Mouse (Mus musculus) hindbrain, postnatal 0 days (tissue): ENCODE results near the gene Tlk2. TPM values are rescaled to one million over a fixed set of nuclear protein-coding genes. Genes with fewer than 3 reads are reported as not detected.
A peak's percentile ranks its signal among the peaks of the same experiment; 100 is the strongest.

Experiments used
- ATAC-seq: fragments of 200-750 bp; cut with Nextera tagmentation; 2 replicates; pipeline ENCODE4 v1.8.0; 2017; ENCODE audit warnings: mild to moderate bottlenecking, moderate TSS enrichment, moderate library complexity
- DNase-seq: peaks from one replicate; pipeline ENCODE4 v3.0.0-alpha.2; 2015; ENCODE audit warnings: low spot score
- H3K27ac ChIP-seq: fragments of 300-500 bp; sonication (generic); 2 replicates; pipeline ENCODE4 v1.5.1; 2014; ENCODE audit warnings: mild to moderate bottlenecking
- H3K27me3 ChIP-seq: fragments of 300-500 bp; sonication (generic); 2 replicates; pipeline ENCODE4 v1.6.1; 2014; ENCODE audit warnings: low read length, mixed read lengths; ENCODE audit not compliant: insufficient read depth
- H3K36me3 ChIP-seq: fragments of 300-500 bp; sonication (generic); 2 replicates; pipeline ENCODE4 v1.6.1; 2014; ENCODE audit warnings: low read length, mixed read lengths; ENCODE audit not compliant: insufficient read depth
- H3K4me1 ChIP-seq: fragments of 300-500 bp; sonication (generic); 2 replicates; pipeline ENCODE4 v1.6.1; 2014; ENCODE audit warnings: antibody characterized with exemption, low read length, mixed read lengths; ENCODE audit not compliant: insufficient read depth
- H3K4me2 ChIP-seq: fragments of 300-500 bp; sonication (generic); 2 replicates; pipeline ENCODE4 v1.6.1; 2014; ENCODE audit warnings: low read depth, mild to moderate bottlenecking, low read length, moderate library complexity, mixed read lengths
- H3K4me3 ChIP-seq: fragments of 300-500 bp; sonication (generic); 2 replicates; pipeline ENCODE4 v1.5.1; 2014; ENCODE audit warnings: low read length
- H3K9ac ChIP-seq: fragments of 300-500 bp; sonication (generic); replicated peaks from 2 replicates; pipeline ENCODE4 v1.6.1; 2014; ENCODE audit warnings: mild to moderate bottlenecking, low read length, moderate library complexity, mixed read lengths
- H3K9me3 ChIP-seq: fragments of 300-500 bp; sonication (generic); 2 replicates; pipeline ENCODE4 v1.6.1; 2016; ENCODE audit warnings: low read length, mixed read lengths
- CTCF ChIP-seq: IDR thresholded peaks from 2 replicates; pipeline ENCODE4 v1.5.1; 2016; ENCODE audit warnings: antibody characterized with exemption, control low read depth, low read depth
- WGBS: fragments of 180-500 bp; shearing (Covaris S2); extraction: QIAGEN DNeasy Blood & Tissue Kit; methylation state at CpG from one replicate; pipeline ENCODE4 v1.1.7; 2014; 5-methylcytosine and 5-hydroxymethylcytosine counted together
- polyA plus RNA-seq: library from polyadenylated mRNA; unstranded; fragments of >200 nt; fragmentation: Nextera tagmentation; extraction: Ambion mirVana; gene quantifications from 2 replicates; pipeline ENCODE4 v1.2.1, GENCODE M21; 2015
- total RNA-seq: library from RNA; depleted of rRNA; stranded (reverse); fragments of >200 nt; gene quantifications from 2 replicates; pipeline ENCODE4 v1.2.3, GENCODE M21; 2014

Tlk2 gene
- total and polyA plus RNA-seq, 2 experiments from 2014 or later: 15.1 to 50.4 TPM

DNA sequence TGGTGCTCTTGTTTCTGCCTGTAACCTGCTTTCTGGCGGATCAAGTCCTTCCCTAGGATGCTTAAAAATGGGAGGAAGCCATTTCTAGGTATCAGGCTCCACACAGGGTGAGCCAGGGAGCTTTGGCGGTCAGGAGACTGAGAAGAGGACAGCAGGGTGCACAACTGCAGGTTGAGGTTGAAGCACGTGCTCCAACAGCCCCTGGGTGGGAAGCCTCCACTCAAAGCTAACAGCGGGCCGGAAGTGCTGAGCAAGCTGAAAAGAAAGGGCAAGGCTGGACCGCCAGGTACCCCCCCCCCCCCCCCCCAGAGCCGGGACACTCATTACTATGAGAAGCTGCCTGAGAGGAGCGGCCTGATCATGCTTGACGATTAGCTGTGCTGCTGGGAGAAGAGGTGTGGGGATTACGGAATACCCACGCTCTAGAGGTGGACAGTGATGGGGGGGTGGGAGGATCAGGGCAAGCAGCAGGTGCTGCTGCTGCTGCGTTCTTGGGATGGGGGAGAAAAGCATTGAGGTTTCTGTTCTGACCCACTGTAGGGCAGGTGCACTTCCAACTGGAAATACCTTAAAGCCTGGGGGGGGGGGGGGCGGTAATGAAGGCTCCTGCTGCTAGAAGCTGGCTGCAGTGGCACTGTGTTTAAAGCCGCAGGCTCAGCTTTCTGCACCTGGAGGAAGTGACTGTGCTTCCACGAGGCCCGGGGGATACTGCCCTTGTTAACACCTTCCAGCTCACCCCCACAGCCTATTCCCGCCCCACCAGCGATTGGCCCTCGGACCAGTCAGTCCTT, 27.2 kb upstream of the Tlk2 start:
- 0 out of 2 replicates have a peak overlapping the region, but pooled peaks have one; percentile 5 for H3K9ac ChIP-seq
- H3K27me3 ChIP-seq: no peaks in the 10 kb centered on the region
- 26% methylated on average over 18 of the region's 19 CpGs for WGBS
- no peak overlapping the region for H3K4me3 ChIP-seq
- no peaks in the 10 kb centered on the region for H3K9me3 ChIP-seq
- H3K4me2 ChIP-seq: peak overlapping the region; percentile 27
- H3K27ac ChIP-seq: no peak overlapping the region
- peak; percentile 56; the same call in 1 of the 2 replicates for ATAC-seq
- TF ChIP-seq CTCF: no peak
- no peaks in the 10 kb centered on the region for H3K36me3 ChIP-seq
- DNase-seq: no peak
- H3K4me1 ChIP-seq: peaks cover 5% of the 10 kb centered on the region; the same call in 1 of the 2 replicates

DNA sequence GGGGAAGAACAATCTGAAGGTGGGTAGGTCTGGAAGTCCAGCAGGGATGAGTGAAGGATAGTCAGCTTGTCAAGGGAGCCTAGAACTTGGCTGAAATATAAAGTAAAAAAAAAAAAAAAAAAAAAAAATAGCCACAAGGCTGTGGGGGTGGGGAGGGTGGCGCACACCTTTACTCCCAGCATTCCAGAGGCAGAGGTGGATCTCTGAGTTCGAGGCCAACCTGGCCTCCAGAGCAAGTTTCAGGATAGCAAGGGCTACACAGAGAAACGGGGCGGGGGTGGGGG, 26.6 kb upstream of the Tlk2 start:
- WGBS: 93% methylated on average over 2 of the region's 4 CpGs
- ATAC-seq (no peak), DNase-seq (no peak)
- Histone ChIP-seq H3K4me1 (peaks cover 5% of the 10 kb centered on the region; the same call in 1 of the 2 replicates), H3K27ac (no peak overlapping the region), H3K27me3 (no peaks in the 10 kb centered on the region), H3K9ac (no peak overlapping the region), H3K9me3 (no peaks in the 10 kb centered on the region), H3K4me2 (no peak overlapping the region), H3K4me3 (no peak overlapping the region), H3K36me3 (no peaks in the 10 kb centered on the region)
- TF ChIP-seq CTCF: no peak

DNA sequence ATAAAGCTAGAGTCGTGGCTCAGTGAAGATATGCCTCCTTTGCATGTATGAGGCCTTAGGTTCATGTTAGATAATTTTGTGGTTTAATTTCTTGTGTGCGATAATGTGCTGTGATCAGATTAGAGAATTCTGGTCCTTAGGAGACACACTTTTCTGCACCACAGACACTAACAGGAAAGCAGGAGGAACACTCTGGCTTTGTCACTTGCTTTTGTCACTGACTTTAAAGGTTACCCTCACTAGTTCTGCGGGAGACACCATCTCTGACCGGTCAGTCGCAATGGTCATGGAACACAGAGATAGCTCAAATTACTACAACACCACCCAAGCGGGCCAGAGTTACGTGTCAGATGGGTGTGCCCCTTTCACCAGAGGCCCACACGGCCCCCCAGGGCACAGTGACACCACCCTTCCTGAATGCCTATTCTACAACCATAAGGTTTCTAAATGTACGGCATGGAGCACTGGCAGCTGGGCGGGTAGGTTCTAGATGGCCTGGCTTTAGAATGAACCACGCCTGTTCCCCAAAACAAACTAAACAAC, 26.2 kb upstream of the Tlk2 start:
- Histone ChIP-seq H3K4me1 (peaks cover 5% of the 10 kb centered on the region; the same call in 1 of the 2 replicates), H3K36me3 (no peaks in the 10 kb centered on the region), H3K27me3 (no peaks in the 10 kb centered on the region), H3K27ac (no peak overlapping the region), H3K9me3 (no peaks in the 10 kb centered on the region), H3K9ac (no peak overlapping the region), H3K4me3 (no peak overlapping the region), H3K4me2 (no peak overlapping the region)
- ATAC-seq: no peak
- no peak for DNase-seq
- no peak for TF ChIP-seq CTCF
- 89% methylated on average over 11 of the region's 11 CpGs for WGBS

DNA sequence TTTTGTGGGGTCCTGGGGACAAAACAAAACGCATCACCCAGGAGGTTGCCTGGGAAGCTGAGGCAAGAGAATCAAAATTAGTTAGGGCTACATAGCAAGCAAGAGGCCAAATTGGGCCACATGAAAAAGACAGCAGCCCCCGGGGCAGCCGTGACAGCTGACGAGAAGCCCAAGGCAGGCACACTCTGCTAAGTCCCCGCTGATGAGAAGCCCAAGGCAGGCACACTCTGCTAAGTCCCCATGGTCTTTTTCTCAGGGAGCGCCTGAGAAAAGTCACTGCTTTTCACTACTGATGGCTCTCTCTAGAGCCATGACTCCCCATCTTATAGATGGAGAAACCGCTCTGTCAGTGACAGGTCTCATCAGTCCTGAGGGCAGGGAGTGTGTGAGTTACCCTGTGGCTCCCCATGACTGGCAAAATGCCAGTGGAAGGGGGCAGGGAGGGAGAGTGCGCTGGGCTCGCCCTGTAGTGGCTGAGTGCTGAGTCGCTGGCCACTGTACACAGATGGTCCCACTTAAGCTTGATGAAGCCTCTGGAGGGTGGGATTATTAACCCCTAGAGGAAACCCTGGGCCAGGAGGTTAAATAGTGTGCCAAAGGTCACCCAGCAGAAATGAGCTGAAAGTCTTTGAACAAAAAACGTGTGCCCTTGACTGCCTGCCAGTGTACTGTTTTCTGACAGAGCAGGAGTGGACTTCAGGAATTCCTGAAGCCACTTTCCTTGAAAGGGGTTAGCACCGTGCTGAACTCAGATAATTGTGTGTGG, 25.4 kb upstream of the Tlk2 start:
- no peak overlapping the region for H3K27ac ChIP-seq
- no peak overlapping the region for H3K4me3 ChIP-seq
- ATAC-seq (peak; percentile 70), DNase-seq (peak; percentile 48)
- TF ChIP-seq CTCF: no peak
- no peak overlapping the region for H3K9ac ChIP-seq
- H3K9me3 ChIP-seq: no peaks in the 10 kb centered on the region
- no peaks in the 10 kb centered on the region for H3K36me3 ChIP-seq
- no peak overlapping the region for H3K4me2 ChIP-seq
- peaks cover 5% of the 10 kb centered on the region; the same call in 1 of the 2 replicates for H3K4me1 ChIP-seq
- 17% methylated on average over 12 of the region's 12 CpGs for WGBS
- H3K27me3 ChIP-seq: no peaks in the 10 kb centered on the region

- H3K27ac ChIP-seq: no peak overlapping the region
- no peak overlapping the region for H3K9ac ChIP-seq
- WGBS: 89% methylated on average over 4 of the region's 4 CpGs
- peaks cover 5% of the 10 kb centered on the region; the same call in 1 of the 2 replicates for H3K4me1 ChIP-seq
- no peaks in the 10 kb centered on the region for H3K36me3 ChIP-seq
- no peak overlapping the region for H3K4me2 ChIP-seq
- ATAC-seq (no peak), DNase-seq (no peak)
- no peaks in the 10 kb centered on the region for H3K27me3 ChIP-seq
- TF ChIP-seq CTCF: no peak
- no peak overlapping the region for H3K4me3 ChIP-seq
- no peaks in the 10 kb centered on the region for H3K9me3 ChIP-seq
Measured at GRCm38 (mm10) chr11:105155915-105156314, 22.7 kb upstream of the Tlk2 start.

- no peak overlapping the region for H3K9ac ChIP-seq
- H3K27ac ChIP-seq: no peak overlapping the region
- ATAC-seq: no peak
- no peaks in the 10 kb centered on the region for H3K36me3 ChIP-seq
- H3K4me3 ChIP-seq: no peak overlapping the region
- no peak for TF ChIP-seq CTCF
- H3K4me1 ChIP-seq: peaks cover 5% of the 10 kb centered on the region; the same call in 1 of the 2 replicates
- WGBS: 89% methylated on average over 19 of the region's 19 CpGs
- H3K4me2 ChIP-seq: no peak overlapping the region
- no peaks in the 10 kb centered on the region for H3K27me3 ChIP-seq
- H3K9me3 ChIP-seq: no peaks in the 10 kb centered on the region
- no peak for DNase-seq
Measured at GRCm38 (mm10) chr11:105156748-105157267, 21.8 kb upstream of the Tlk2 start.
